Mouse (Mus musculus): ENCODE data around the gene Aldh1b1. TPM values are rescaled to one million over a fixed set of nuclear protein-coding genes. Genes with fewer than 3 reads are reported as not detected.

Aldh1b1 gene
- polyA plus RNA-seq, 1 experiment = not detected

DNA sequence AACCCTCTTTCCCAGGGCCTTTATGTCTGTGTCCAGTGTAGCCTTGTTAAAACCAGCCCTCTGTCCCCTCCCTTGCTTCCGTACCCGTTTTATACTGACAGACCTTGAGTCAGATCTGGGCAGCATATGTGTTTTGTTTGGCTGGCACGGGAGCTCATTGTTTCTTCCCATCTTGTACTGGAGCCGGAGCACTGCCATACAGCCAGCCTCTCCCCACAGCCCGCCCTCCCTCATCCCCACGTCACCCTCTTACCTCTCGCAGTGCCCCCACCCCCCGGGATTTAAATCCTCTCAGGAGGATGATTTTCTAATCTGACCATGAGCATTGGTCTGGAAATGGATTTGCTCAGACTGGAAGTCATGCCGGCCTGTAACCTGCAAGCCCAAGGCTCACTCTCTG, 43.7 kb upstream of the Aldh1b1 start:
- Histone ChIP-seq H3K27me3 (ENCODE audit: control insufficient read depth, insufficient read depth, insufficient read length) (peaks cover 83% of the 10 kb centered on the region), H3ac (ENCODE audit: control insufficient read depth, insufficient read length, low read depth) (no peak overlapping the region), H3K36me3 (ENCODE audit: control insufficient read depth, insufficient read depth) (no peaks in the 10 kb centered on the region), H3K4me3 (ENCODE audit: insufficient read depth, poor library complexity, severe bottlenecking) (no peak overlapping the region), H3K79me3 (ENCODE audit: low read depth) (no peaks in the 10 kb centered on the region), H3K79me2 (ENCODE audit: control insufficient read depth, insufficient read depth) (no peaks in the 10 kb centered on the region)
- TF ChIP-seq FOSL1 (IDR thresholded peaks at IDR 0.05; ENCODE audit: insufficient read depth, low read length, poor library complexity, severe bottlenecking) (no peak), CTCF (IDR thresholded peaks at IDR 0.05; ENCODE audit: control insufficient read depth, insufficient read depth, insufficient read length) (no peak), MYOG (IDR thresholded peaks at IDR 0.05; ENCODE audit: control insufficient read depth, extremely low read depth, insufficient read length) (no peak), USF1 (IDR thresholded peaks at IDR 0.05; ENCODE audit: low read depth) (no peak), MAX (IDR thresholded peaks at IDR 0.05) (no peak), CEBPB (IDR thresholded peaks at IDR 0.05; ENCODE audit: low read depth) (no peak), MYOD1 (IDR thresholded peaks at IDR 0.05; ENCODE audit: control insufficient read depth, insufficient read length, low read depth) (no peak)

DNA sequence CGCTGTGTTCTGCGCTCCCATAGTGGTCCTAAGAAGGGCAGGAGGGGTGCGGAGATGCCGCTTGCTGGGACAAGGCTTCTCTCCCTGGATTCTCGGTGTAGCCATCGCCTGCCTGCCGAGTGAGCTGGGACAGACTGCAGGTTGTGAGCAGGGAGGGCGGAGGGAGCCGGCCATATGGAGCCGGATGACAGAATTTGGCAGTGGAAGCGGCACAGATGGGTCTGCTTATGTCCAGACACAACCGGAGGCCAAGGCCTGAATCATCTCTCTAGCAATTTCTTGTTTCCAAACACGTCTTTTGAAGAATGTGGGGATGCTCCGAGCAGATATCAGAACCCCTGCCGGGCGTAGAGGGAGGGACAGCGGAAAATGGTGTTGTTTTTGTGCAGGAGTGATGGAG, 42.9 kb upstream of the Aldh1b1 start:
- Histone ChIP-seq H3K27me3 (ENCODE audit: control insufficient read depth, insufficient read depth, insufficient read length) (peaks cover 76% of the 10 kb centered on the region), H3K36me3 (ENCODE audit: control insufficient read depth, insufficient read depth) (no peaks in the 10 kb centered on the region), H3K79me2 (ENCODE audit: control insufficient read depth, insufficient read depth) (no peaks in the 10 kb centered on the region), H3K79me3 (ENCODE audit: low read depth) (no peaks in the 10 kb centered on the region), H3K4me3 (ENCODE audit: insufficient read depth, poor library complexity, severe bottlenecking) (no peak overlapping the region), H3ac (ENCODE audit: control insufficient read depth, insufficient read length, low read depth) (no peak overlapping the region)
- TF ChIP-seq CEBPB (IDR thresholded peaks at IDR 0.05; ENCODE audit: low read depth) = no peak
- TF ChIP-seq MAX (IDR thresholded peaks at IDR 0.05) = no peak
- no peak for TF ChIP-seq USF1 (IDR thresholded peaks at IDR 0.05; ENCODE audit: low read depth)
- TF ChIP-seq MYOG (IDR thresholded peaks at IDR 0.05; ENCODE audit: control insufficient read depth, extremely low read depth, insufficient read length) = no peak
- TF ChIP-seq CTCF (IDR thresholded peaks at IDR 0.05; ENCODE audit: control insufficient read depth, insufficient read depth, insufficient read length) = no peak
- no peak for TF ChIP-seq FOSL1 (IDR thresholded peaks at IDR 0.05; ENCODE audit: insufficient read depth, low read length, poor library complexity, severe bottlenecking)
- TF ChIP-seq MYOD1 (IDR thresholded peaks at IDR 0.05; ENCODE audit: control insufficient read depth, insufficient read length, low read depth) = no peak

DNA sequence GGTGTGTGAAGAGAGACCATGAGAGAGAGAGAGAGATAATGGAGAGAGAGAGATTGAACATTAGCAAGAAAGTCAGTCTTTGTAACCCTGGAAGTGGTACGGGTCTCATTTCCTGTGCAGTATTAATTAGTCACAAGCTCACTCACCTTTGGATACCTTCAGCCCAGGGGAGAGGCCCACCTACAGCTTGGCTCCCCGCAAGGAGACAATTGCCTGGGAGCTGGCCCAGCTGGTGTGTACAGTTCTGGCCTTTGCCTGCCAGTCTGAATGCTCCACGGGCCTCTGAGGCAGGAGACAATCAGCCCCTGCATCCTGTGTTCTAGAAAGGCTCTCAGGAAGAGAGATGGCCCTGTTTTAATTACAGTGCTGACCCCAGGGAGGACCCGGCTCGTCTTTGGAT, 40.9 kb upstream of the Aldh1b1 start:
- H3K27me3 ChIP-seq (ENCODE audit: control insufficient read depth, insufficient read depth, insufficient read length) = peaks cover 63% of the 10 kb centered on the region
- no peak for TF ChIP-seq CTCF (IDR thresholded peaks at IDR 0.05; ENCODE audit: control insufficient read depth, insufficient read depth, insufficient read length)
- no peak for TF ChIP-seq MYOD1 (IDR thresholded peaks at IDR 0.05; ENCODE audit: control insufficient read depth, insufficient read length, low read depth)
- no peak for TF ChIP-seq FOSL1 (IDR thresholded peaks at IDR 0.05; ENCODE audit: insufficient read depth, low read length, poor library complexity, severe bottlenecking)
- no peak for TF ChIP-seq MYOG (IDR thresholded peaks at IDR 0.05; ENCODE audit: control insufficient read depth, extremely low read depth, insufficient read length)
- TF ChIP-seq USF1 (IDR thresholded peaks at IDR 0.05; ENCODE audit: low read depth) = no peak
- TF ChIP-seq CEBPB (IDR thresholded peaks at IDR 0.05; ENCODE audit: low read depth) = no peak
- no peak for TF ChIP-seq MAX (IDR thresholded peaks at IDR 0.05)

DNA sequence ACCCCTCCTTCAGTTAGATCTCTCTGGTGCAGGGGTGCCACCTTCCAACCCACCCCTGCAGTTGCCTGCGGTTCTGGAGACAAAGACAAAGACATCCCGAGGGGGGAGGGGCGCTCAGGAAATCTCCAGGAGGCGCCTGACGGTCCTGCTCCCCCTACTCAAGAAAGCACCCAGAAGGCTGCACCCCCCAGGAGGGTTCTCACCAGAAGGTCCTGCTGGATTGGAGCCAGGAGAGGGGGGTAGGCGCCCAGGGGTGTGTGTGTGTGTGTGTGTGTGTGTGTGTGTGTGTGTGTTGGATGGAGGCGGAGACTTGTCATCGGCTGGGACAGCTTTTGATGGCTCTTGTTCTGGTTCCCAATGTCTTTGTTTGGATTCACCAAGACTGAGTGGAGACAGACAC, 39.4 kb upstream of the Aldh1b1 start:
- no peak overlapping the region for H3K4me3 ChIP-seq (ENCODE audit: insufficient read depth, poor library complexity, severe bottlenecking)
- no peak overlapping the region for H3ac ChIP-seq (ENCODE audit: control insufficient read depth, insufficient read length, low read depth)
- no peaks in the 10 kb centered on the region for H3K36me3 ChIP-seq (ENCODE audit: control insufficient read depth, insufficient read depth)
- no peaks in the 10 kb centered on the region for H3K79me3 ChIP-seq (ENCODE audit: low read depth)
- no peaks in the 10 kb centered on the region for H3K79me2 ChIP-seq (ENCODE audit: control insufficient read depth, insufficient read depth)
- TF ChIP-seq FOSL1 (IDR thresholded peaks at IDR 0.05; ENCODE audit: insufficient read depth, low read length, poor library complexity, severe bottlenecking) = no peak
- no peak for TF ChIP-seq CTCF (IDR thresholded peaks at IDR 0.05; ENCODE audit: control insufficient read depth, insufficient read depth, insufficient read length)
- no peak for TF ChIP-seq MAX (IDR thresholded peaks at IDR 0.05)
- TF ChIP-seq MYOG (IDR thresholded peaks at IDR 0.05; ENCODE audit: control insufficient read depth, extremely low read depth, insufficient read length) = no peak
- TF ChIP-seq MYOD1 (IDR thresholded peaks at IDR 0.05; ENCODE audit: control insufficient read depth, insufficient read length, low read depth) = no peak
- no peak for TF ChIP-seq USF1 (IDR thresholded peaks at IDR 0.05; ENCODE audit: low read depth)
- TF ChIP-seq CEBPB (IDR thresholded peaks at IDR 0.05; ENCODE audit: low read depth) = no peak
- H3K27me3 ChIP-seq (ENCODE audit: control insufficient read depth, insufficient read depth, insufficient read length) = peaks cover 67% of the 10 kb centered on the region

More for the DNA sequence above, 40.9 kb upstream of the Aldh1b1 start:
- H3K79me2 ChIP-seq (ENCODE audit: control insufficient read depth, insufficient read depth) = no peaks in the 10 kb centered on the region
- no peaks in the 10 kb centered on the region for H3K79me3 ChIP-seq (ENCODE audit: low read depth)
- no peaks in the 10 kb centered on the region for H3K36me3 ChIP-seq (ENCODE audit: control insufficient read depth, insufficient read depth)
- no peak overlapping the region for H3K4me3 ChIP-seq (ENCODE audit: insufficient read depth, poor library complexity, severe bottlenecking)
- no peak overlapping the region for H3ac ChIP-seq (ENCODE audit: control insufficient read depth, insufficient read length, low read depth)

DNA sequence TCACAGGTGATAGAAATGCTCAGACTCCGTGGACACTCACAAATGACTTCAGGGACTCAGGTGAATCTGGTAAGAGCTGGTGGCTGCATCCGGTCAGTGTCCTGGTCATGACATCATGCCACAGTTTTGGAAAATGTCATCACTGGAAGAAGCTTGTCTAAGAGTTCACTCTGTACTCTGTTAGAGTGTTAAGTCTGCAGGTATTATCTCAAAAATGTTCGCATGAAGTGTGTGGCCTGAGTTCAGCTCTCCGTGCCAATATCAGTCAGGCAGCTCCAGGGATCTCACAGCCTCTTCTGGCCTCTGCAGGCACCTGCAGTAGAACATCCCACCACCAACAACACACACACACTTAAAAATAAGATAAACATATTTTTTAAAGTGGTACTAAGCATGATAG, 36.2 kb upstream of the Aldh1b1 start:
- Histone ChIP-seq H3K4me3 (ENCODE audit: insufficient read depth, poor library complexity, severe bottlenecking) (no peak overlapping the region), H3ac (ENCODE audit: control insufficient read depth, insufficient read length, low read depth) (no peak overlapping the region), H3K79me3 (ENCODE audit: low read depth) (no peaks in the 10 kb centered on the region), H3K27me3 (ENCODE audit: control insufficient read depth, insufficient read depth, insufficient read length) (peaks cover 60% of the 10 kb centered on the region), H3K79me2 (ENCODE audit: control insufficient read depth, insufficient read depth) (no peaks in the 10 kb centered on the region), H3K36me3 (ENCODE audit: control insufficient read depth, insufficient read depth) (no peaks in the 10 kb centered on the region)
- no peak for TF ChIP-seq CEBPB (IDR thresholded peaks at IDR 0.05; ENCODE audit: low read depth)
- no peak for TF ChIP-seq MYOD1 (IDR thresholded peaks at IDR 0.05; ENCODE audit: control insufficient read depth, insufficient read length, low read depth)
- TF ChIP-seq FOSL1 (IDR thresholded peaks at IDR 0.05; ENCODE audit: insufficient read depth, low read length, poor library complexity, severe bottlenecking) = no peak
- no peak for TF ChIP-seq MYOG (IDR thresholded peaks at IDR 0.05; ENCODE audit: control insufficient read depth, extremely low read depth, insufficient read length)
- TF ChIP-seq MAX (IDR thresholded peaks at IDR 0.05) = no peak
- TF ChIP-seq USF1 (IDR thresholded peaks at IDR 0.05; ENCODE audit: low read depth) = no peak
- no peak for TF ChIP-seq CTCF (IDR thresholded peaks at IDR 0.05; ENCODE audit: control insufficient read depth, insufficient read depth, insufficient read length)
